Mouse (Mus musculus): ENCODE results near the gene 3110082J24Rik. TPM values are rescaled to one million over a fixed set of nuclear protein-coding genes. Genes with fewer than 3 reads are reported as not detected.

The 3110082J24Rik gene
- total RNA-seq (2023): not detected

DNA sequence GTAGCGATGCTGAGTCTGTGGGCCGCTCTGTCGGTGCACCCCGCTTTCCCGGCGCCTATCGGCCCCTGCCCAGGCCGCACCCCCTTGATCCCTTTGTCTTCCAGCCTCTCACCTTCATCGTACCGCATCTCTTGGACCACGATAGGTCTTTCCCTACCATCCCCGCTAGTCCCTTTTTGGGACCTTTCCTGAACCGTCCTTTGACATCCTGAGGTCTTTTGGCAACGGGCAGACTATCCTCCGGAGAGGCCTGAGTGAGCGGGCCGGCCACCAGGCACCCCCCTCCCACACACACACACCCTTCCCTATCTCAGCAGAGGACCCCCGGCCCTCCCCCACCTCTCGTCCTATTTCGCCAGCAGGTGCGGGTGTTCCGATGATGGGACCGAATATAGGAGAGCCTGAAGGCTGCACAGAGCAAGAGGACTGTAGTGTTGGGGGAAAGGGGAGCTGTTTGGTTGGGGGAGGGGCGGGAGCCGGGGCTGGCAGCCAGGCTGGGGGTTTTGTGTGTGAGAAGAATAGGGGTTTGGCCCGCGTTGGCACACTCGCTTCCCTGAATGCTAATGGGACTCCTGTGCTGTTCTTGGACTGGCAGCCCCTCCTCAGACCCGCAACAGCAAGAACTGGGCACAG, at the start of gene 3110082J24Rik:
3110082J24Rik (minus strand) TSS at position 419 of the 633 bp plus-strand sequence.

DNA sequence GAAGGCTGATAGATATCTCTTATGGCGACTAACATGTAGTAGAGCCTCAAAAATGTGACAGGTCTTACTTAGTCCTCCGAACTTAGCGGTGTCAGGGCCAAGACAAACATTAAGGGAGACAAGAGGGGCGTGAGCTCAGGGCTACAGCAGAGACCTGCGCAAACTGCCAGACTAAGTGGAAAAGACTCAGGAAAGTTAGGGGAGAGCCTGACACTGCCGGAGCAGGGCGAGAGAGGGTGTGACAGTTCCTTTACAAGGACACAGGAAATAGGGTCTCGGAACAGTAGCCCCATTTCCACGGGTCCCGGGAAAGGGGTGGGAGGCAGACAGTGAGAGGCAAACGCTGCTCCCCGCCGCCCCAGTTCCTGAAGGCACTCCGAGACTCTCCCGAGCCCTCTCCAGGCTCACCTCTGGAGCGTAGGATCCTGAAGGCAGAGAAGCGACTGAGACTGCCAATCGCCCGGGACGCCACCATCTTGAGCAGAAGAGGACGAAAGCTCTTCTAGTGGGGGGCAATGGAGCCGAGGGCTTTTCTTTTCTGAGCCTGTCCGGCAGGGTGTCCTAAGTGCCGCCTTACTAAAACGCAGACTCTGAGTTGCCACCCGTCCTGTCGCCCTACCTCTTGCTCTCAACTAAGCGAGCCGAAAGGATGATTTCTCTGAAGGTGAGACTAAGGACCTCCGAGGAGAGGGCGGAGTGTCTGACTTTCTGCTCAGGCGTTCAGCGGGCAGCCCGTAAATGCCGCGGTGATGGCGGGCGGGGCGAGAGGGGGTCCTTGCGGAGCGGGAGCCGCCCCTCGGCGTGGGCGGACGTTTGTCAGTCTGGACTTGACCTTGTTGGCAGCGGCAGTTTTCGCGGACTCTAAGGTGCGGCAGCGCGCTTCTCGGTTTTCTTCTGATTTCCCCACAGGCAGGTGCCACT, 48.8 kb upstream of the 3110082J24Rik start, which contains the start of the genes Hadha and Hadhb:
Hadha (minus strand) TSS at position 689 of the 921 bp plus-strand sequence.
Hadhb (plus strand) TSS at position 775 of the 921 bp plus-strand sequence.

DNA sequence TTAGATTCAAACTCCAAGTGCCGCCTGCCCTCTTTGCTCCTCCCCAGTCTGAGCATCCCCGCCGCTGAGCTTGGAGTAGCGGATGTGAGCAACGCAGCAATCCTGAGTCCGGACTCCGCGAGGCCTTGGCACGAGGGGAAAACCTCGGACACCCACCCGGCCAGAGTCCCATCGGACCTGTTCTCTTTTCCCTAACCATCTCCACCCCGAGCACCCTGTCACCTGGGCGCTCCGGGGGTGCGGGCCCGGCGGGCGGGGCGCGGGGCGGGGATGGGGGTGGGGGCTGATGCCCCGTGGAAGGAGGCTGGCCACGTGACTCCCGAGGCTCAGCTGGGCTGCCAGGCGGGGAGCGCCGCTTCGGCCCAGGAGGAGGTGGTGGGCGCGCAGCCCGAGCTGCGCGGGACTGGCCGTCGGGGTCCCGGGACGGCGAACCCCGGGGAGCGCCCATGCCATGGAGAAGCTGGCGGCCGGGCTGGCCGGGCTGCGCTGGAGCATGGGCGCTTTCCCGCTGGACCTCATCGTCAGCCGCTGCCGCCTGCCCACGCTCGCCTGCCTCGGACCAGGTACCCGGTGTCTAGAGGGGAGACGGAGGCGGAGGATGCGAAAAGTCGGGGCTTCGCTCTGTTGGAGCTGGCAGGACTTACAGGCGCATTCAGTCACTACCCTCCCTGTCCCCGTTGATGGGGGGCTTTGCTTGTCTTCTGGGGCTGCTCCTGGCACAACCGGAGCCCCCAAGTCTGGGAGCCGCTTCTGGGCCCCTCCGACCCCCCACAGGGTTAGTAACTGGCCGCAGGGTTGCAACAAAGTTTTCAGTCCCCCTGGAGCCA, 832 bp downstream of the 3110082J24Rik start, which contains the start of gene Garem2:
Garem2 (plus strand) TSS at position 321 of the 827 bp plus-strand sequence.

DNA sequence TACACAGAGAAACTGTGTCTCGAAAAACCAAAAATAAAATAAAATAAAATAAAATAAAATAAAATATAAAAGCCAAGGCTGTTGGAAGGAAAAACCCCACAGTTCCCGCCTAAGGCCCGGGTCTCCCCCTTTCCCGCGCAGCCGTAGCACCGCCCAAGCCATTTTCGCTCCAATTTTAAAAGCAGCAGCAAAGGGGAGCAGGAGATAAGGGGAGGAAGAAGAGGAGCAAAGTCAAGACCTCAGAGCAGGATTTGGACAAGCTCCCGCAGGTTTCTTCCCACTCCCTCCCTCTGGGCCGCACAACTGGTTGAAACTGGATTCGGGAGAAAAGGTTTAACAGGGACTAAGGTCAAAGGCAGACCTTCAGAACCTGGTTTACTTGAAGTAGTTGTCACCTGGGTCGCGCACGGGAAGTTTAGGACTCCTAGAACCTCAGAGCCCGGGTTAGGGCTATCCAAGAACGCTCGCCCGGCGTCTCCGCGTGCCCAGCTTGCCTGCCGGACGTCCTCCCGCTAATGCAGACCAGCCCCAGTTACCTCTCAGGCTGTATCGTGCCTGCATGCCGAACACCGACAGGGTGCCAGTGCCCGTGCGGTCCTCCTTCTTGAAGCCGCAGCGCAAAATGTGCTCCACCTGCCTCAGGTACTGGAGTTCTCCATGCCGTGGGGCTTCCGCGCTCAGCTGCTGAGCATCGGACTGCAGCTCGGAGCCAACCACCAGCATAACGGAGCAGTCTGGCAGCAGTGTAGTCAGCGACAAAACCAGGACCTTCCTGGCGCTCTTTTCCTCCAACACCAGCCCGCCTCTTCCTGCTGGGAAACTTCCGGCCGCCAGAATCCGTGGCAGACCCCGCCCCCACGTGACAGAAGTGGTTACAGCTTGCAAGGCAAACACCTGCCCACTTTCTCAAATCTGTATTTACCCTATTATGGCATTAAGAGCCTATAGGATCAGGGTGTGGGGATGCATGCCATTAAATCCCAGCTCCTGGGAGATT, 32.8 kb downstream of the 3110082J24Rik start, which contains the start of gene Tyms:
Tyms (minus strand) TSS at position 793 of the 997 bp plus-strand sequence.

Other genes with a start within 250 kb of the 3110082J24Rik start
- gene Il6, start 93.0 kb downstream of the 3110082J24Rik start, total RNA-seq (2023): 1 to 10 TPM; 2.6 to 3.0 TPM
- gene Tyms, start 32.5 kb downstream of the 3110082J24Rik start, total RNA-seq (2023): 1 to 10 TPM; 2.0 to 2.3 TPM
- gene Garem2, start 925 bp downstream of the 3110082J24Rik start, total RNA-seq (2023): not detected
- gene Hadha, start 49.1 kb upstream of the 3110082J24Rik start, total RNA-seq (2023): 10 to 100 TPM; 81.3 to 83.3 TPM
- gene Hadhb, start 49.2 kb upstream of the 3110082J24Rik start, total RNA-seq (2023): 10 to 100 TPM; 73.6 to 74.6 TPM
- not detected for gene Adgrf3, start 99.6 kb upstream of the 3110082J24Rik start, total RNA-seq (2023)
- 10 to 100 TPM; 13.8 to 17.3 TPM for gene Selenoi, start 126.5 kb upstream of the 3110082J24Rik start, total RNA-seq (2023)
- gene Drc1, start 175.3 kb upstream of the 3110082J24Rik start, total RNA-seq (2023): not detected

Measured in monocyte, adult 59 days (primary cell).